Mouse (Mus musculus) regulatory T cell (primary cell): ENCODE measurements at regions not wholly inside any gene's neighbourhood (a gene's known extent, or its start where the extent isn't known, plus 50 kb on each side); places are given as distances from the start of the nearest gene placed in this dataset.

Source experiments
- in situ Hi-C: fragments of 300-600 bp; cut with MboI, MseI; formaldehyde crosslinking; loops from one replicate; pipeline ENCODE4 v1.15.1; 2025; ENCODE audit warnings: high pct_unique_total_duplicates

- in situ Hi-C loops: loop anchor here (10.0 kb wide), 1 partner anchor 302 kb away; no protein-coding TSS in a partner anchor
Measured at GRCm38 (mm10) chrX:33416321-33416720, 103.1 kb downstream of the Btbd35f12 start.
